Mouse (Mus musculus) liver, adult 2 months (tissue): ENCODE measurements around the gene Eps8.

Experiments
- CTCF ChIP-seq: fragments of 200-500 bp; IDR thresholded peaks from 2 replicates; pipeline ENCODE4 v1.5.1; 2011; ENCODE audit warnings: low read depth, low read length, control low read depth
- POLR2A ChIP-seq: fragments of 200-500 bp; IDR thresholded peaks from 2 replicates; pipeline ENCODE4 v1.6.1; 2011; ENCODE audit warnings: low read length, control low read depth; ENCODE audit not compliant: insufficient read depth; ENCODE audit errors: extremely low read depth

DNA sequence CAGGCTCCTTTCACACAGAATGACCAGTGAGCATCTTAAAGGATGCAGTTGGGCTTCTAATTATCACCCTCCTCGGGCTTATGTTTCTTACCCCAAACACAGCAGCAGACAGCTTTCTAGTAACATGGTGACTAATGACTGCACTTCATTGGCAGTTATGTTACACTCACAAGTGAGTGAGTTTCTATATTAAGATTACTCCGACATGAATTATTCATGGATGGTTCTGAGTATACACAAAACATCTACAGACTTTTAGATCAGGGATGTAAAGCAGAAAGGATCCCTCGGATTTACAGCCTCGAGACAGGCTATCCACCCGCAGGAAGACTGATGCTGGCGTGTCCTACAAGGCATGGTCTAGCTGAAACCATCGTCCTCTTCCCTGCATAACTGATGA, 171.8 kb downstream of the Eps8 start:
- TF ChIP-seq POLR2A (no peak), CTCF (no peak)
